Mouse (Mus musculus) adrenal gland, adult (tissue): ENCODE measurements at regions not wholly inside any gene's neighbourhood (a gene's known extent, or its start where the extent isn't known, plus 50 kb on each side); places are given as distances from the start of the nearest gene placed in this dataset.
A peak's percentile ranks its signal among the peaks of the same experiment; 100 is the strongest.

Experiments used
- DNase-seq, 2 experiments: peaks; one replicate each; pipeline ENCODE4 v3.0.0; 2022 to 2023; ENCODE audit warnings: low spot score in 1 of 2; ENCODE audit not compliant: inconsistent age in 2 of 2

GRCm38 (mm10) chr1:126922231-126922630 lies 91.6 kb upstream of the Nckap5 start:
- DNase-seq, result peak; percentile 46 to 65

- no peak for DNase-seq
Observed at GRCm38 (mm10) chr1:126918876-126919275, 88.3 kb upstream of the Nckap5 start.

- DNase-seq, result no peak
Observed at GRCm38 (mm10) chr1:126917872-126918271, 87.3 kb upstream of the Nckap5 start.

DNA sequence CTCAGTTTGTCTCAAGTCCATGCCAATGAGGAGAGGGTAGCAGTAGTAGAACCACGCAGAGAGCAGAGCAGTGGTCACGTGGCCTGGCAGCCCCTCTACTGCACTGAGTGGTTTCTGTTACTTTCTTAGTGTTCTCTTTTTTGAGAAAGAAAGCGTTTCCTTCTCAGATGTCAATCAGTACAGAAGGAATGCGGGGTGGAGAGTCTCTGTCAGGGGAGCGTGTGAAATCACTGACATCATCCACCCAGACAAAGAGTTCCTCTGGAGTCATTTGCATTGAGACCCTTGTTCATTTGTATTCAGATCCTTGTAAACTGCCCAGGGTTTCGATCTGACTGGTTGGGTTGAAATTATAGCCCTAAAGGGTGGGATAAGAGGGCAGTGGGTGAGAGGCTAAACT lies 85.8 kb upstream of the Nckap5 start:
- no peak for DNase-seq

DNA sequence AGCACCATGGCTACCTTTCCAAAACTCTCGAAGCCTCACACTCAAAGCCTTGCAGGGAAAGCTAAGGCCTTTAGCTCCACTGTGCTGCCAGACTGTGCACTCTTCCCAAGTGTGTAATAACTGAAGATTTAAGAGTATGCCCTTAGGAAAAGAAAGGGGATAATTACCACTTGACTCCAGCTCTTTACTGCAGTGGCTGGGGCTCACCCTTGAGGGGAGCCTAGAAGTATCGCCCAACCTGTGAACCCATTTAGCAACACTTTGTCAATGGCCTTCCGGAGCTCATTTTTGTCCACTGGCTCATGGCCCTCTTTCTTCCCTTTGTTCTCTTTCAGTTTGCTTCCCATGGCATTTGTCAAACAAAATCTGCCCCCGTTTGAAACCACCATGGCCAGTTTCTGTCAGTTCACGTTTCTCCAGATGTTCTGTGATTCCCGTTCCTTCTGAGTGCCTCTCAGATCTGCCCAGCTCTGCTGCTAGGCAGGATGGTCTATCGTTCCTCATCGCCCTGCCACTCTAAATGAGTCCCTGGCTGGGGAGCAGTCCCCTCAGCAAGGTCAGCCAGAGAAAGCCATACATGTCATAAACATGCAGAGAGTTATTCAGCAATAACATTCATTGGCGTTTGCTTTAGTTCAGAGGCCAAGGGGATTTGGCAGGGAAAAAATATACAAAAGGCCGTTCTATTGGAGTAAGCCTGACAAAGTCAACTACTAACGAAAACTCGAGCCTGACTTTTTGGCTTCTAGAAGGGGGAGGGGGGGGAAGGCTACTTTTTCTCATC lies 80.9 kb upstream of the Nckap5 start:
- DNase-seq, result peak in 1 of 2 experiments; percentile 42

DNA sequence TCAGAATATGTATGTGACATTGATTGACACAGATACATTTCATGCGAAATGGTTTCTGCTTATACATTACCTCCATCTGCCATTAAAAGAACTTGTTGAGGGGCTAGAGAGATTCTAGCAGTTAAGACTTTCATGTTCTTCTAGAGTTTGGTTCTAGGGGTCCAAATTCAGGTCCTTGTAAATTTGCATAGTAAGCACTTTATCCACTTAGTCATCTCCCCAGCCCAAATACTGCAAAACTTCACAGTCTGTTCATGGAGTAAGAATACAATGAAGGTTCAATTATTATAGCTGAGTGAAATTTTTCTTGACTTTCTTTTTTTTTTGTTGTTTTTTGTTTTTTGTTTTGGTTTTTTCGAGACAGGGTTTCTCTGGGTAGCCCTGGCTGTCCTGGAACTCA lies 76.8 kb upstream of the Nckap5 start:
- DNase-seq, result no peak

GRCm38 (mm10) chr1:126898484-126898883 lies 67.9 kb upstream of the Nckap5 start:
- no peak for DNase-seq

GRCm38 (mm10) chr1:126896895-126897294 lies 66.3 kb upstream of the Nckap5 start:
- DNase-seq, result no peak

- DNase-seq, result no peak
Observed at GRCm38 (mm10) chr1:126880801-126881200, 50.2 kb upstream of the Nckap5 start.
